Mouse (Mus musculus) intestine, postnatal 0 days (tissue): Measurements from ENCODE around the gene E130218I03Rik. TPM values are rescaled to one million over a fixed set of nuclear protein-coding genes. Genes with fewer than 3 reads are reported as not detected.
A peak's percentile ranks its signal among the peaks of the same experiment; 100 is the strongest.

Experiments used
- ATAC-seq: fragments of 200-750 bp; cut with Nextera tagmentation; 2 replicates; pipeline ENCODE4 v1.8.0; 2017; ENCODE audit warnings: mild to moderate bottlenecking, moderate TSS enrichment, moderate library complexity
- H3K27ac ChIP-seq: fragments of 300-500 bp; sonication (generic); 2 replicates; pipeline ENCODE4 v1.5.1; 2014; ENCODE audit warnings: mild to moderate bottlenecking, low read depth, low read length, moderate library complexity
- H3K27me3 ChIP-seq: fragments of 300-500 bp; sonication (generic); replicated peaks from 2 replicates; pipeline ENCODE4 v1.6.1; 2014; ENCODE audit warnings: low read length, mixed read lengths; ENCODE audit not compliant: control insufficient read depth, insufficient read depth
- H3K36me3 ChIP-seq: fragments of 300-500 bp; sonication (generic); 2 replicates; pipeline ENCODE4 v1.6.1; 2014; ENCODE audit warnings: mild to moderate bottlenecking, moderate library complexity; ENCODE audit not compliant: control insufficient read depth, insufficient read depth
- H3K4me1 ChIP-seq: fragments of 300-500 bp; sonication (generic); replicated peaks from 2 replicates; pipeline ENCODE4 v1.6.1; 2014; ENCODE audit warnings: antibody characterized with exemption, low read length, mixed read lengths; ENCODE audit not compliant: control insufficient read depth, insufficient read depth
- H3K4me2 ChIP-seq: fragments of 300-500 bp; sonication (generic); replicated peaks from 2 replicates; pipeline ENCODE4 v1.6.1; 2014; ENCODE audit warnings: low read depth, mild to moderate bottlenecking, moderate library complexity
- H3K4me3 ChIP-seq: fragments of 300-500 bp; sonication (generic); 2 replicates; pipeline ENCODE4 v1.5.1; 2014; ENCODE audit warnings: low read depth, low read length
- H3K9ac ChIP-seq: fragments of 300-500 bp; sonication (generic); 2 replicates; pipeline ENCODE4 v1.6.1; 2014; ENCODE audit warnings: mild to moderate bottlenecking, low read depth, low read length
- H3K9me3 ChIP-seq: fragments of 300-500 bp; sonication (generic); 2 replicates; pipeline ENCODE4 v1.6.1; 2016; ENCODE audit warnings: mixed run types; ENCODE audit not compliant: control insufficient read depth
- CTCF ChIP-seq: sonication (generic); IDR thresholded peaks from 2 replicates; pipeline ENCODE4 v1.5.1; 2016; ENCODE audit warnings: low read depth, mild to moderate bottlenecking, control low read depth, antibody characterized with exemption, moderate library complexity
- WGBS: fragments of 180-500 bp; shearing (Covaris S2); extraction: QIAGEN DNeasy Blood & Tissue Kit; methylation state at CpG from one replicate; pipeline ENCODE4 v1.1.7; 2014; 5-methylcytosine and 5-hydroxymethylcytosine counted together
- polyA plus RNA-seq: library from polyadenylated mRNA; unstranded; fragments of >200 nt; fragmentation: Nextera tagmentation; extraction: Ambion mirVana; gene quantifications from 2 replicates; pipeline ENCODE4 v1.2.1, GENCODE M21; 2015

E130218I03Rik gene
- polyA plus RNA-seq, 1 experiment from 2014 or later = 0.46 TPM

GRCm38 (mm10) chr4:134255854-134256253 lies 12.4 kb downstream of the E130218I03Rik start:
- H3K27ac ChIP-seq = no peak overlapping the region
- H3K27me3 ChIP-seq = peaks cover 41% of the 10 kb centered on the region
- H3K9me3 ChIP-seq = no peaks in the 10 kb centered on the region
- H3K4me3 ChIP-seq = no peak overlapping the region
- H3K9ac ChIP-seq = no peak overlapping the region
- peak overlapping the region; percentile 17; the same call in 1 of the 2 replicates for H3K4me2 ChIP-seq
- WGBS = 42% methylated on average over 4 of the region's 4 CpGs
- H3K4me1 ChIP-seq = no peaks in the 10 kb centered on the region
- TF ChIP-seq CTCF = no peak
- no peaks in the 10 kb centered on the region for H3K36me3 ChIP-seq
- no peak for ATAC-seq

- Histone ChIP-seq H3K27me3 (peaks cover 34% of the 10 kb centered on the region), H3K4me2 (peak overlapping the region; percentile 27; the same call in 1 of the 2 replicates), H3K27ac (no peak overlapping the region), H3K9me3 (no peaks in the 10 kb centered on the region), H3K36me3 (no peaks in the 10 kb centered on the region), H3K9ac (no peak overlapping the region), H3K4me1 (no peaks in the 10 kb centered on the region), H3K4me3 (no peak overlapping the region)
- TF ChIP-seq CTCF = no peak
- ATAC-seq = peak; percentile 12; the same call in 1 of the 2 replicates
- 48% methylated on average over 17 of the region's 19 CpGs for WGBS
Observed at GRCm38 (mm10) chr4:134256407-134257197, 13.1 kb downstream of the E130218I03Rik start.

GRCm38 (mm10) chr4:134257198-134258009 lies 13.9 kb downstream of the E130218I03Rik start:
- TF ChIP-seq CTCF = no peak
- Histone ChIP-seq H3K4me2 (no peak overlapping the region), H3K36me3 (no peaks in the 10 kb centered on the region), H3K9ac (no peak overlapping the region), H3K4me1 (no peaks in the 10 kb centered on the region), H3K9me3 (no peaks in the 10 kb centered on the region), H3K27ac (no peak overlapping the region), H3K27me3 (peaks cover 26% of the 10 kb centered on the region), H3K4me3 (no peak overlapping the region)
- WGBS = 46% methylated on average over 11 of the region's 11 CpGs
- no peak for ATAC-seq

- no peak for TF ChIP-seq CTCF
- H3K36me3 ChIP-seq = no peaks in the 10 kb centered on the region
- no peak for ATAC-seq
- no peaks in the 10 kb centered on the region for H3K9me3 ChIP-seq
- H3K27me3 ChIP-seq = peaks cover 16% of the 10 kb centered on the region
- no peak overlapping the region for H3K27ac ChIP-seq
- no peaks in the 10 kb centered on the region for H3K4me1 ChIP-seq
- 58% methylated on average over 11 of the region's 11 CpGs for WGBS
- no peak overlapping the region for H3K9ac ChIP-seq
- H3K4me3 ChIP-seq = no peak overlapping the region
- H3K4me2 ChIP-seq = no peak overlapping the region
Observed at GRCm38 (mm10) chr4:134258354-134258753, 14.9 kb downstream of the E130218I03Rik start.

- 0 out of 2 replicates have a peak, but pooled peaks have one; percentile 41 for ATAC-seq
Observed at GRCm38 (mm10) chr4:134263191-134263590, 19.7 kb downstream of the E130218I03Rik start.

More at GRCm38 (mm10) chr4:134263191-134263590, 19.7 kb downstream of the E130218I03Rik start:
- peak; percentile 91 for TF ChIP-seq CTCF
- Histone ChIP-seq H3K27ac (no peak overlapping the region), H3K4me2 (no peak overlapping the region), H3K9ac (no peak overlapping the region), H3K4me3 (no peak overlapping the region), H3K36me3 (no peaks in the 10 kb centered on the region), H3K9me3 (peaks cover 4% of the 10 kb centered on the region; the same call in 1 of the 2 replicates), H3K27me3 (no peaks in the 10 kb centered on the region), H3K4me1 (no peaks in the 10 kb centered on the region)
- 28% methylated on average over 6 of the region's 6 CpGs for WGBS
